Mouse (Mus musculus): ENCODE results near the gene Toporsl. TPM values are rescaled to one million over a fixed set of nuclear protein-coding genes. Genes with fewer than 3 reads are reported as not detected.

Toporsl gene
- polyA plus RNA-seq (2015; fragmentation: Nextera tagmentation; extraction: Ambion mirVana) = not detected in 2 replicates

GRCm38 (mm10) chr4:52595927-52596326, at the start of gene Toporsl:
Toporsl (plus strand) TSS chr4:52596274.
- Histone ChIP-seq H3K36me3 (ENCODE audit: control insufficient read depth, insufficient read depth) (no peaks in the 10 kb centered on the region), H3K4me2 (ENCODE audit: low read depth, low read length) (no peak within 1 kb of the TSS), H3K4me1 (ENCODE audit: control insufficient read depth, low read depth, low read length) (no peaks in the 10 kb centered on the region), H3K27me3 (ENCODE audit: control insufficient read depth, insufficient read depth, low read depth, low read length) (no peaks in the 10 kb centered on the region), H3K27ac (ENCODE audit: low read length) (no peak within 1 kb of the TSS), H3K9me3 (replicated peaks; ENCODE audit: control insufficient read depth, low read length) (no peaks in the 10 kb centered on the region), H3K9ac (ENCODE audit: low read depth, low read length) (no peak within 1 kb of the TSS), H3K4me3 (ENCODE audit: low read depth, low read length) (no peak within 1 kb of the TSS)
- ATAC-seq (ENCODE audit: low read depth) = no peak
- 42% methylated on average over 2 of the region's 2 CpGs for WGBS (ENCODE audit: insufficient replicate concordance)

DNA sequence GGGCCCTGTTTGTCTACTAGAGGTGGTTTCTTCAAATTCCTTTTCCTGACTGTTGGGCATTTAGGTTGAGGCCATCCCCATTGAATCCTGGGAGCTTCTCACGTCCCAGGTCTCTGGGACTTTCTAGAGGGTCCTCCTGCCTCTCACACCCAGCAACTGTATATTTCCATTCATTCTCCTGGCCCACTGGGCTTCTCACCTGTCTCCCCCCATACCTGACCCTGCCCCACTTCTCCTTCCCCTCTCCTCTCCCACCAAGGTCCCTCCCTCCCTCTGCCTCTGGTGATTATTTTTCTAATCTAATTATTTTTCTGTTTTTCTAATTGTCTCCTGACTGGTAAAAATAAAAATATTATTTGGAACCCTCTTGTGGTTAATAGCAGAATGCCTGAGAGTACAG, 38.4 kb upstream of the Toporsl start:
- ATAC-seq (ENCODE audit: low read depth) = no peak
- WGBS (ENCODE audit: insufficient replicate concordance) = 28% methylated on average over 1 of the region's 1 CpGs

GRCm38 (mm10) chr4:52558080-52558479, 38.0 kb upstream of the Toporsl start:
- ATAC-seq (ENCODE audit: low read depth) = no peak

More for the DNA sequence above, 38.4 kb upstream of the Toporsl start:
- H3K27ac ChIP-seq (ENCODE audit: low read length) = no peak overlapping the region
- H3K9me3 ChIP-seq (replicated peaks; ENCODE audit: control insufficient read depth, low read length) = no peaks in the 10 kb centered on the region
- H3K4me1 ChIP-seq (ENCODE audit: control insufficient read depth, low read depth, low read length) = no peaks in the 10 kb centered on the region
- H3K4me2 ChIP-seq (ENCODE audit: low read depth, low read length) = no peak overlapping the region
- no peak overlapping the region for H3K4me3 ChIP-seq (ENCODE audit: low read depth, low read length)
- no peak overlapping the region for H3K9ac ChIP-seq (ENCODE audit: low read depth, low read length)
- no peaks in the 10 kb centered on the region for H3K36me3 ChIP-seq (ENCODE audit: control insufficient read depth, insufficient read depth)
- no peaks in the 10 kb centered on the region for H3K27me3 ChIP-seq (ENCODE audit: control insufficient read depth, insufficient read depth, low read depth, low read length)

GRCm38 (mm10) chr4:52563859-52564258, 32.2 kb upstream of the Toporsl start:
- H3K4me2 ChIP-seq (ENCODE audit: low read depth, low read length) = no peak overlapping the region
- no peak overlapping the region for H3K27ac ChIP-seq (ENCODE audit: low read length)
- H3K9ac ChIP-seq (ENCODE audit: low read depth, low read length) = no peak overlapping the region
- 57% methylated on average over 1 of the region's 1 CpGs for WGBS (ENCODE audit: insufficient replicate concordance)
- H3K4me1 ChIP-seq (ENCODE audit: control insufficient read depth, low read depth, low read length) = no peaks in the 10 kb centered on the region
- no peaks in the 10 kb centered on the region for H3K27me3 ChIP-seq (ENCODE audit: control insufficient read depth, insufficient read depth, low read depth, low read length)
- H3K36me3 ChIP-seq (ENCODE audit: control insufficient read depth, insufficient read depth) = no peaks in the 10 kb centered on the region
- ATAC-seq (ENCODE audit: low read depth) = no peak
- H3K9me3 ChIP-seq (replicated peaks; ENCODE audit: control insufficient read depth, low read length) = no peaks in the 10 kb centered on the region
- H3K4me3 ChIP-seq (ENCODE audit: low read depth, low read length) = no peak overlapping the region

More at GRCm38 (mm10) chr4:52558080-52558479, 38.0 kb upstream of the Toporsl start:
- Histone ChIP-seq H3K9ac (ENCODE audit: low read depth, low read length) (no peak overlapping the region), H3K27ac (ENCODE audit: low read length) (no peak overlapping the region), H3K4me1 (ENCODE audit: control insufficient read depth, low read depth, low read length) (no peaks in the 10 kb centered on the region), H3K4me3 (ENCODE audit: low read depth, low read length) (no peak overlapping the region), H3K4me2 (ENCODE audit: low read depth, low read length) (no peak overlapping the region), H3K27me3 (ENCODE audit: control insufficient read depth, insufficient read depth, low read depth, low read length) (no peaks in the 10 kb centered on the region), H3K36me3 (ENCODE audit: control insufficient read depth, insufficient read depth) (no peaks in the 10 kb centered on the region), H3K9me3 (replicated peaks; ENCODE audit: control insufficient read depth, low read length) (no peaks in the 10 kb centered on the region)
- 29% methylated on average over 1 of the region's 1 CpGs for WGBS (ENCODE audit: insufficient replicate concordance)

DNA sequence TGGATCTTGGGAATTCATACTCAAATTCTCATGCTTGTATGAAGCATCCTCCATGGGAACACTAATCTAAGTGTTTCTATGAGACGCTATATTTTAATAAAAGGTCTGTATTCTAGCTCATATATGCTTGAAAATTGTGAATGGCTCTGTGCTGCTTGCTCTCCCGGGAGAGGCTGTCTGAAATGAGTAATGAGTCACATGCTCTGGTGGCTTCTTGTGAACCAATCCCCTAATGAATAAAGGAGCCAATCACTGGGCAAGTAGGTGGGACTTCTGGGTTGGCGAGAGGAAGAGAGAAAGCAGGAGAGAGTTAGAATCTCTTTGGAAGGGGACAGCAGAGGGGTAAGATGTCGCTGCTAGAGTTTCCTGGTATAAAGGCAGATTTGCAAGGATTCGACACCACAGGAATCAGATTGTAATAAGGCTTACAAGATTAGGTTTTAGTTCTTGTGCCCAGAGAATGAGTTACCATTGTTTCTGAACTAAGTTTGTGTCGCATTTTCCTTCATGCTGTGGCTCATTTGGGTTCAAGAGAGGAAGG, 9.8 kb upstream of the Toporsl start:
- H3K27me3 ChIP-seq (ENCODE audit: control insufficient read depth, insufficient read depth, low read depth, low read length) = no peaks in the 10 kb centered on the region
- WGBS (ENCODE audit: insufficient replicate concordance) = 56% methylated on average over 6 of the region's 6 CpGs
- H3K36me3 ChIP-seq (ENCODE audit: control insufficient read depth, insufficient read depth) = no peaks in the 10 kb centered on the region
- no peak overlapping the region for H3K4me2 ChIP-seq (ENCODE audit: low read depth, low read length)
- no peak overlapping the region for H3K27ac ChIP-seq (ENCODE audit: low read length)
- no peaks in the 10 kb centered on the region for H3K9me3 ChIP-seq (replicated peaks; ENCODE audit: control insufficient read depth, low read length)
- no peaks in the 10 kb centered on the region for H3K4me1 ChIP-seq (ENCODE audit: control insufficient read depth, low read depth, low read length)
- no peak for ATAC-seq (ENCODE audit: low read depth)
- H3K4me3 ChIP-seq (ENCODE audit: low read depth, low read length) = no peak overlapping the region
- no peak overlapping the region for H3K9ac ChIP-seq (ENCODE audit: low read depth, low read length)

DNA sequence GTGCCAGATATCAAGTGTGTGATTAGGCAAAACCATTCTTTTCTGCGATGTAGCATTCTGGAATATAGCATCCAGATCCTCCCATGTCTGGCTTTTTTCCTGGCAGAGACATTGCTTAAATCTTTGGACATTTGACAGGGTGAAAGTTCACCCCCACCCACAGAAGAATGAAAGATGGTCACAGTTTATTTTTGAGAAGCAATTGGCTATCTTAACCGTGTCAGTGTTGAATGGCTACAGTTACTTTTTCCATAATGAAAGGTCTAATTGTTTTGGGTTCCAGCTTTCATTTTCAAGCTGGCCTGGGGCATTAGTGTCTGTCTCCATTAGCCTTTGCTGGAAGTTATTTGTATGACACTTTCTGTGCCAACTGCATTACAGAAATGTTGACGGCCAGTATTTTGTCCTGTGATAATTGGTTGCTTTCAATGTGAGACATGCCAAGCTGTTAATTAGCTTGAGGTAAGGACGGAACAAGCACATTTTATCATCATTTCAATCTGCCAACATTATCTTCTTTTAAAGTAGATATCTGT, 2.2 kb upstream of the Toporsl start:
- Histone ChIP-seq H3K4me1 (ENCODE audit: control insufficient read depth, low read depth, low read length) (no peaks in the 10 kb centered on the region), H3K27me3 (ENCODE audit: control insufficient read depth, insufficient read depth, low read depth, low read length) (no peaks in the 10 kb centered on the region), H3K36me3 (ENCODE audit: control insufficient read depth, insufficient read depth) (no peaks in the 10 kb centered on the region), H3K4me2 (ENCODE audit: low read depth, low read length) (no peak overlapping the region), H3K9me3 (replicated peaks; ENCODE audit: control insufficient read depth, low read length) (no peaks in the 10 kb centered on the region), H3K27ac (ENCODE audit: low read length) (no peak overlapping the region), H3K4me3 (ENCODE audit: low read depth, low read length) (no peak overlapping the region), H3K9ac (ENCODE audit: low read depth, low read length) (no peak overlapping the region)
- no peak for ATAC-seq (ENCODE audit: low read depth)
- WGBS (ENCODE audit: insufficient replicate concordance) = 72% methylated on average over 4 of the region's 4 CpGs

DNA sequence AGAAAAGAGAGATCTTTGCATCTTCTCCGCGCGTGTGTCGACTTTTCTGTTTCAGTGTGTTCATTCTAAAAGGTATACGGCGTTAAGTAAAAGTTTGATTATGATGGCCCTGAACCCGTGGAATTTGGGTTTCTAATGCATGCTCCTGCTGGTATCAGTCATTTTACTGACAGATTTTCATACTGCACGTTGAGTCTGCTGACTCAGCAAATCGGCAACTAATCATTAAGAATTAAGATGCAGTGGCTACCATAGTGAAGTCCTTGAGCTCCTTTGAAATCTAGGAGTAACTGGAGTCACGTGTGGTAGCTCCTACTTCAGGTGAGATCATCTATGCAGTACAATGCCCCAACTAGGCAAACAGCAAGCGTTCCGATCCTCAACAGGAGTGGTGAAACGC, 1.4 kb upstream of the Toporsl start:
- no peak for ATAC-seq (ENCODE audit: low read depth)
- no peak overlapping the region for H3K9ac ChIP-seq (ENCODE audit: low read depth, low read length)
- WGBS (ENCODE audit: insufficient replicate concordance) = 79% methylated on average over 13 of the region's 13 CpGs

DNA sequence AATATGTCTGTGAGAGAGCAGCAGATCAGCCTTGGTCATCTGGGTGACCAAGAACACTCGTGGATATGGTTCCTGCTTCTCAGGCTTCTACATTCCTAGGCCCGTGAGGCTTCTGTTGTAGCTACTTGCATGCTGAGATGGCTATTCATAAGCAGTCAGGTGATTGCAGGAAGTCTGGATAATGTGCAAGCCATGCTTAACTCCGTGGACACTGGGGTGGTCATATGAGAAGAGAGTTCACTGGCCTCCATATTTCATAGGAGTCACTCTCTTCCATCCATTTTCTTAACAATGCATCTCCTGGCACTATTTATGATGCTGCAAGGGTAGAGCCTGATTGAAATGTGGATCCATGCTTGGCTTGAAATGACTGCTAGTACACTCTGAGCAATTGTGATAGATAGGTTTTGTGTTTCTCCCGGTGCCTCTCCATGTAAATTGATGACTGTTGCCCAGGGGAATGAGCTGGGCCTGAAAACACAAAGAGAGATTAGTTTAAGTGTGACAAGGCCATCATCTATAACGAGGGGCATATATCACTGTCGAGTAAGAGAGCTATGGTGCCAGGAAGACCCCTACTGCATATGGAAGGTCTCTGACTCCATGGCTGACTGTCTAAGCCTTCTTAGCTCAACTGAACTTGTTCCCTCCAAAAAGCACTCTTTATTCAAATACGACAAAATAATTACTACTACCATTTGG, 2.3 kb downstream of the Toporsl start:
- ATAC-seq (ENCODE audit: low read depth) = no peak
- H3K27me3 ChIP-seq (ENCODE audit: control insufficient read depth, insufficient read depth, low read depth, low read length) = no peaks in the 10 kb centered on the region
- WGBS (ENCODE audit: insufficient replicate concordance) = 45% methylated on average over 7 of the region's 7 CpGs
- H3K9ac ChIP-seq (ENCODE audit: low read depth, low read length) = no peak overlapping the region
- H3K4me1 ChIP-seq (ENCODE audit: control insufficient read depth, low read depth, low read length) = no peaks in the 10 kb centered on the region
- H3K4me3 ChIP-seq (ENCODE audit: low read depth, low read length) = no peak overlapping the region
- H3K9me3 ChIP-seq (replicated peaks; ENCODE audit: control insufficient read depth, low read length) = no peaks in the 10 kb centered on the region
- no peak overlapping the region for H3K27ac ChIP-seq (ENCODE audit: low read length)
- no peak overlapping the region for H3K4me2 ChIP-seq (ENCODE audit: low read depth, low read length)
- no peaks in the 10 kb centered on the region for H3K36me3 ChIP-seq (ENCODE audit: control insufficient read depth, insufficient read depth)

More for the DNA sequence above, 1.4 kb upstream of the Toporsl start:
- Histone ChIP-seq H3K4me3 (ENCODE audit: low read depth, low read length) (no peak overlapping the region), H3K4me2 (ENCODE audit: low read depth, low read length) (no peak overlapping the region), H3K27ac (ENCODE audit: low read length) (no peak overlapping the region), H3K27me3 (ENCODE audit: control insufficient read depth, insufficient read depth, low read depth, low read length) (no peaks in the 10 kb centered on the region), H3K9me3 (replicated peaks; ENCODE audit: control insufficient read depth, low read length) (no peaks in the 10 kb centered on the region), H3K4me1 (ENCODE audit: control insufficient read depth, low read depth, low read length) (no peaks in the 10 kb centered on the region), H3K36me3 (ENCODE audit: control insufficient read depth, insufficient read depth) (no peaks in the 10 kb centered on the region)

- Histone ChIP-seq H3K27ac (ENCODE audit: low read length) (no peak overlapping the region), H3K4me1 (ENCODE audit: control insufficient read depth, low read depth, low read length) (no peaks in the 10 kb centered on the region), H3K4me3 (ENCODE audit: low read depth, low read length) (no peak overlapping the region), H3K4me2 (ENCODE audit: low read depth, low read length) (no peak overlapping the region), H3K27me3 (ENCODE audit: control insufficient read depth, insufficient read depth, low read depth, low read length) (no peaks in the 10 kb centered on the region), H3K9me3 (replicated peaks; ENCODE audit: control insufficient read depth, low read length) (no peaks in the 10 kb centered on the region), H3K36me3 (ENCODE audit: control insufficient read depth, insufficient read depth) (no peaks in the 10 kb centered on the region), H3K9ac (ENCODE audit: low read depth, low read length) (no peak overlapping the region)
- no peak for ATAC-seq (ENCODE audit: low read depth)
- 48% methylated on average over 3 of the region's 3 CpGs for WGBS (ENCODE audit: insufficient replicate concordance)
These were observed 10.8 kb downstream of the Toporsl start for GRCm38 (mm10) chr4:52606923-52607322.

All from liver, embryonic 16.5 days (tissue).